Mouse (Mus musculus) C2C12 (cell line): ENCODE results near the gene C530025M09Rik.

Experiments used
- CEBPB ChIP-seq: IDR thresholded peaks from one replicate; pipeline ENCODE4 v1.6.1; 2011; ENCODE audit warnings: low read depth, mild to moderate bottlenecking, control low read depth, moderate library complexity
- CTCF ChIP-seq: IDR thresholded peaks from one replicate; pipeline ENCODE4 v1.5.1; 2011; ENCODE audit not compliant: control insufficient read depth, insufficient read depth, insufficient read length
- FOSL1 ChIP-seq: IDR thresholded peaks from one replicate; pipeline ENCODE4 v1.8.0; 2011; ENCODE audit warnings: mild to moderate bottlenecking, low read length; ENCODE audit not compliant: poor library complexity, insufficient read depth, severe bottlenecking
- MAX ChIP-seq: IDR thresholded peaks from one replicate; pipeline ENCODE4 v1.6.1; 2011; ENCODE audit warnings: mild to moderate bottlenecking, control low read depth
- MYOD1 ChIP-seq: IDR thresholded peaks from one replicate; pipeline ENCODE4 v1.6.1; 2011; ENCODE audit warnings: low read depth; ENCODE audit not compliant: control insufficient read depth, insufficient read length
- MYOG ChIP-seq: IDR thresholded peaks from one replicate; pipeline ENCODE4 v1.6.1; 2011; ENCODE audit not compliant: control insufficient read depth, insufficient read length; ENCODE audit errors: extremely low read depth
- USF1 ChIP-seq: IDR thresholded peaks from one replicate; pipeline ENCODE4 v1.6.1; 2011; ENCODE audit warnings: low read depth, mild to moderate bottlenecking, control low read depth, moderate library complexity

GRCm38 (mm10) chr2:149828911-149829310 is 2.1 kb downstream of the C530025M09Rik start, which contains the start of gene Syndig1:
- no peak for TF ChIP-seq CTCF
- TF ChIP-seq FOSL1, result no peak
- TF ChIP-seq USF1, result no peak
- TF ChIP-seq CEBPB, result no peak
- TF ChIP-seq MYOG, result no peak
- TF ChIP-seq MYOD1, result no peak
- TF ChIP-seq MAX, result no peak
